ENCODE assay signal across 9 mouse cellular contexts in genomic region chr8:84039050-84039449, GRCm38 (mm10). TPM values are rescaled to one million over a fixed set of nuclear protein-coding genes. Genes with fewer than 3 reads are reported as not detected.
DNase-seq lines count a peak whose midpoint lies in the region; ATAC-seq and TF ChIP-seq lines count a peak whose summit lies in the region.
"Had no signal": no experiment of that assay in that cellular context is flagged by ENCODE, and none has a peak within 500 bp of the region (broad histone marks: within the 10 kb centered on the region; RNA-seq: fewer than 3 reads in every experiment).

No protein-coding gene starts in this region.

- TF ChIP-seq CTCF in kidney, adult 2 months (conservative IDR thresholded peaks at IDR 0.05; ENCODE audit: insufficient read depth, insufficient read length, low read depth, low read length), result peak; percentile 78
- peak; percentile 92 for TF ChIP-seq CTCF in intestine, postnatal 0 days (IDR thresholded peaks at IDR 0.05; ENCODE audit: low read depth)

- no peak overlapping the region for H3K9ac ChIP-seq in kidney, embryonic 16.5 days (replicated peaks; ENCODE audit: low read length)
- no peak overlapping the region for H3K9ac ChIP-seq in forebrain, embryonic 15.5 days (replicated peaks)
- no peak overlapping the region for H3K9ac ChIP-seq in intestine, postnatal 0 days (ENCODE audit: low read depth, low read length)
- no peak overlapping the region for H3K9ac ChIP-seq in liver, embryonic 11.5 days (ENCODE audit: low read depth, low read length)
- H3K9ac ChIP-seq in neural tube, embryonic 15.5 days (replicated peaks), result no peak overlapping the region
- H3K9ac ChIP-seq: embryonic facial prominence, embryonic 12.5 days had no signal

- H3K27me3 ChIP-seq in kidney, adult 2 months (replicated peaks; ENCODE audit: control insufficient read depth, insufficient read depth, low read length), result no peaks in the 10 kb centered on the region
- peaks cover 20% of the 10 kb centered on the region for H3K27me3 ChIP-seq in kidney, embryonic 16.5 days (ENCODE audit: insufficient read depth, low read length)
- H3K27me3 ChIP-seq in forebrain, embryonic 15.5 days, result peaks cover 48% of the 10 kb centered on the region
- peaks cover 16% of the 10 kb centered on the region for H3K27me3 ChIP-seq in intestine, postnatal 0 days (replicated peaks; ENCODE audit: control insufficient read depth, insufficient read depth, low read length)
- H3K27me3 ChIP-seq in liver, embryonic 11.5 days (replicated peaks; ENCODE audit: control insufficient read depth, insufficient read depth, low read length), result peaks cover 36% of the 10 kb centered on the region
- H3K27me3 ChIP-seq in neural tube, embryonic 15.5 days (replicated peaks), result peaks cover 53% of the 10 kb centered on the region

- DNase-seq in kidney, adult 2 months, result peak; percentile 73
- DNase-seq in c-Kit-positive CD71-positive TER-119-positive erythroid progenitor cells, embryonic 14.5 days (ENCODE audit: low spot score), result peak; percentile 65
- peak; percentile 70 for DNase-seq in liver, embryonic 11.5 days (ENCODE audit: low spot score)
- peak; percentile 65 for DNase-seq in testis, postnatal 14 days (ENCODE audit: low spot score)

- no peak for ATAC-seq in kidney, embryonic 16.5 days (ENCODE audit: low FRiP score, low TSS enrichment)
- 0 out of 2 replicates have a peak, but pooled peaks have one; percentile 29 for ATAC-seq in forebrain, embryonic 15.5 days (replicated peaks)
- ATAC-seq in intestine, postnatal 0 days, result no peak
- ATAC-seq in liver, embryonic 11.5 days (replicated peaks; ENCODE audit: low FRiP score), result peak; percentile 36; the same call in 1 of the 2 replicates
- peak; percentile 46; the same call in 1 of the 2 replicates for ATAC-seq in neural tube, embryonic 15.5 days (ENCODE audit: low FRiP score)

- H3K36me3 ChIP-seq in kidney, adult 2 months (ENCODE audit: control insufficient read depth, insufficient read depth, low read length), result no peaks in the 10 kb centered on the region
- H3K36me3 ChIP-seq in kidney, embryonic 16.5 days (ENCODE audit: insufficient read depth, low read length), result no peaks in the 10 kb centered on the region
- H3K36me3 ChIP-seq in forebrain, embryonic 15.5 days, result no peaks in the 10 kb centered on the region
- no peaks in the 10 kb centered on the region for H3K36me3 ChIP-seq in intestine, postnatal 0 days (ENCODE audit: control insufficient read depth, insufficient read depth)
- no peaks in the 10 kb centered on the region for H3K36me3 ChIP-seq in liver, embryonic 11.5 days (ENCODE audit: control insufficient read depth, insufficient read depth, low read length)
- H3K36me3 ChIP-seq in neural tube, embryonic 15.5 days, result no peaks in the 10 kb centered on the region
- H3K36me3 ChIP-seq: embryonic facial prominence, embryonic 12.5 days had no signal

- no peaks in the 10 kb centered on the region for H3K9me3 ChIP-seq in kidney, embryonic 16.5 days (ENCODE audit: low read length)
- H3K9me3 ChIP-seq in forebrain, embryonic 15.5 days, result no peaks in the 10 kb centered on the region
- no peaks in the 10 kb centered on the region for H3K9me3 ChIP-seq in intestine, postnatal 0 days (ENCODE audit: control insufficient read depth)
- no peaks in the 10 kb centered on the region for H3K9me3 ChIP-seq in liver, embryonic 11.5 days (ENCODE audit: control insufficient read depth, low read length)
- H3K9me3 ChIP-seq in neural tube, embryonic 15.5 days (replicated peaks), result no peaks in the 10 kb centered on the region
- H3K9me3 ChIP-seq: embryonic facial prominence, embryonic 12.5 days had no signal

- H3K4me1 ChIP-seq in kidney, adult 2 months (ENCODE audit: control insufficient read depth, insufficient read depth, low read length), result no peaks in the 10 kb centered on the region
- peaks cover 12% of the 10 kb centered on the region for H3K4me1 ChIP-seq in kidney, embryonic 16.5 days (ENCODE audit: insufficient read depth, low read length)
- H3K4me1 ChIP-seq in forebrain, embryonic 15.5 days, result peaks cover 14% of the 10 kb centered on the region
- H3K4me1 ChIP-seq in intestine, postnatal 0 days (replicated peaks; ENCODE audit: control insufficient read depth, insufficient read depth, low read length), result no peaks in the 10 kb centered on the region
- no peaks in the 10 kb centered on the region for H3K4me1 ChIP-seq in liver, embryonic 11.5 days (replicated peaks; ENCODE audit: control insufficient read depth, insufficient read depth, low read length)
- peaks cover 12% of the 10 kb centered on the region for H3K4me1 ChIP-seq in neural tube, embryonic 15.5 days

- no peak overlapping the region for H3K4me2 ChIP-seq in kidney, embryonic 16.5 days (replicated peaks; ENCODE audit: low read depth, low read length)
- no peak overlapping the region for H3K4me2 ChIP-seq in forebrain, embryonic 15.5 days (replicated peaks)
- no peak overlapping the region for H3K4me2 ChIP-seq in intestine, postnatal 0 days (replicated peaks; ENCODE audit: low read depth)
- H3K4me2 ChIP-seq in liver, embryonic 11.5 days, result no peak overlapping the region
- H3K4me2 ChIP-seq in neural tube, embryonic 15.5 days, result no peak overlapping the region
- H3K4me2 ChIP-seq: embryonic facial prominence, embryonic 12.5 days had no signal

- no peak overlapping the region for H3K27ac ChIP-seq in kidney, adult 2 months (ENCODE audit: insufficient read depth, low read depth, low read length)
- H3K27ac ChIP-seq in kidney, embryonic 16.5 days (ENCODE audit: low read length), result no peak overlapping the region
- no peak overlapping the region for H3K27ac ChIP-seq in forebrain, embryonic 15.5 days (replicated peaks)
- no peak overlapping the region for H3K27ac ChIP-seq in intestine, postnatal 0 days (ENCODE audit: low read depth, low read length)
- no peak overlapping the region for H3K27ac ChIP-seq in liver, embryonic 11.5 days (ENCODE audit: low read depth, low read length)
- H3K27ac ChIP-seq in neural tube, embryonic 15.5 days (replicated peaks), result no peak overlapping the region
- H3K27ac ChIP-seq: embryonic facial prominence, embryonic 12.5 days had no signal

- no peak overlapping the region for H3K4me3 ChIP-seq in kidney, adult 2 months (ENCODE audit: insufficient read depth, low read depth, low read length)
- H3K4me3 ChIP-seq in kidney, embryonic 16.5 days (ENCODE audit: low read length), result no peak overlapping the region
- H3K4me3 ChIP-seq in forebrain, embryonic 15.5 days, result no peak overlapping the region
- no peak overlapping the region for H3K4me3 ChIP-seq in intestine, postnatal 0 days (ENCODE audit: low read depth, low read length)
- no peak overlapping the region for H3K4me3 ChIP-seq in liver, embryonic 11.5 days (ENCODE audit: low read depth, low read length)
- no peak overlapping the region for H3K4me3 ChIP-seq in neural tube, embryonic 15.5 days (replicated peaks)
- H3K4me3 ChIP-seq: embryonic facial prominence, embryonic 12.5 days had no signal

- 4% methylated on average over 5 of the region's 5 CpGs for WGBS in kidney, adult 2 months
- WGBS in kidney, embryonic 16.5 days, result 6% methylated on average over 5 of the region's 5 CpGs
- WGBS in forebrain, embryonic 15.5 days, result 9% methylated on average over 5 of the region's 5 CpGs
- WGBS in intestine, postnatal 0 days, result 7% methylated on average over 5 of the region's 5 CpGs
- WGBS in liver, embryonic 11.5 days, result 12% methylated on average over 5 of the region's 5 CpGs
- WGBS in neural tube, embryonic 15.5 days, result 13% methylated on average over 5 of the region's 5 CpGs

- no peak for TF ChIP-seq POLR2A in kidney, adult 2 months (IDR thresholded peaks at IDR 0.05; ENCODE audit: low read depth, low read length)

RNA-seq across cellular contexts. Expression of gene Il27ra, which starts 3.3 kb away (rescaled TPM):
- polyA plus RNA-seq in kidney, adult 2 months (2012; rRNA removed), result 1.9 and 5.6 TPM in 2 replicates
- polyA plus RNA-seq in kidney, embryonic 16.5 days (2015; fragmentation: Nextera tagmentation; extraction: Ambion mirVana), result 2.9 TPM in 2 replicates
- polyA plus RNA-seq in forebrain, embryonic 15.5 days (2015; fragmentation: Nextera tagmentation; extraction: Ambion mirVana), result 0.41 and 0.68 TPM in 2 replicates
- polyA plus RNA-seq in intestine, postnatal 0 days (2015; fragmentation: Nextera tagmentation; extraction: Ambion mirVana), result 0.29 and 0.31 TPM in 2 replicates
- polyA plus RNA-seq in liver, embryonic 11.5 days (2014; fragmentation: Nextera tagmentation; extraction: Ambion mirVana), result 1.8 and 3.1 TPM in 2 replicates
- 0.37 and 1.7 TPM in 2 replicates for polyA plus RNA-seq in neural tube, embryonic 15.5 days (2015; fragmentation: Nextera tagmentation; extraction: Ambion mirVana)

RNA-seq across cellular contexts. Expression of gene Rln3, which starts 5.8 kb away (rescaled TPM):
- 0.19 TPM in 1 of 2 replicates, not detected in the other for polyA plus RNA-seq in kidney, adult 2 months (2012; rRNA removed)
- not detected in 2 replicates for polyA plus RNA-seq in kidney, embryonic 16.5 days (2015; fragmentation: Nextera tagmentation; extraction: Ambion mirVana)
- not detected in 2 replicates for polyA plus RNA-seq in forebrain, embryonic 15.5 days (2015; fragmentation: Nextera tagmentation; extraction: Ambion mirVana)
- 0.42 TPM in 1 of 2 replicates, not detected in the other for polyA plus RNA-seq in intestine, postnatal 0 days (2015; fragmentation: Nextera tagmentation; extraction: Ambion mirVana)
- 0.42 TPM in 1 of 2 replicates, not detected in the other for polyA plus RNA-seq in liver, embryonic 11.5 days (2014; fragmentation: Nextera tagmentation; extraction: Ambion mirVana)
- polyA plus RNA-seq in neural tube, embryonic 15.5 days (2015; fragmentation: Nextera tagmentation; extraction: Ambion mirVana), result 1.0 and 1.4 TPM in 2 replicates
- polyA plus RNA-seq: embryonic facial prominence, embryonic 12.5 days had no signal

RNA-seq across cellular contexts. Expression of gene Palm3, which starts 17.8 kb away (rescaled TPM):
- polyA plus RNA-seq in kidney, adult 2 months (2012; rRNA removed), result 7.8 and 7.9 TPM in 2 replicates
- polyA plus RNA-seq in kidney, embryonic 16.5 days (2015; fragmentation: Nextera tagmentation; extraction: Ambion mirVana), result 15.5 and 16.7 TPM in 2 replicates
- 0.94 and 2.6 TPM in 2 replicates for polyA plus RNA-seq in forebrain, embryonic 15.5 days (2015; fragmentation: Nextera tagmentation; extraction: Ambion mirVana)
- polyA plus RNA-seq in intestine, postnatal 0 days (2015; fragmentation: Nextera tagmentation; extraction: Ambion mirVana), result 0.30 and 0.39 TPM in 2 replicates
- polyA plus RNA-seq in liver, embryonic 11.5 days (2014; fragmentation: Nextera tagmentation; extraction: Ambion mirVana), result 0.66 and 1.2 TPM in 2 replicates
- polyA plus RNA-seq in neural tube, embryonic 15.5 days (2015; fragmentation: Nextera tagmentation; extraction: Ambion mirVana), result 14.1 and 17.0 TPM in 2 replicates

RNA-seq across cellular contexts. Expression of gene Gm10643, which starts 25.9 kb away (rescaled TPM):
- 1.1 and 1.2 TPM in 2 replicates for polyA plus RNA-seq in kidney, adult 2 months (2012; rRNA removed)
- polyA plus RNA-seq in kidney, embryonic 16.5 days (2015; fragmentation: Nextera tagmentation; extraction: Ambion mirVana), result 1.2 TPM in 2 replicates
- polyA plus RNA-seq in forebrain, embryonic 15.5 days (2015; fragmentation: Nextera tagmentation; extraction: Ambion mirVana), result 1.2 and 1.3 TPM in 2 replicates
- polyA plus RNA-seq in intestine, postnatal 0 days (2015; fragmentation: Nextera tagmentation; extraction: Ambion mirVana), result 1.0 and 1.1 TPM in 2 replicates
- polyA plus RNA-seq in liver, embryonic 11.5 days (2014; fragmentation: Nextera tagmentation; extraction: Ambion mirVana), result 0.52 and 0.86 TPM in 2 replicates
- polyA plus RNA-seq in neural tube, embryonic 15.5 days (2015; fragmentation: Nextera tagmentation; extraction: Ambion mirVana), result 1.4 and 1.8 TPM in 2 replicates

RNA-seq across cellular contexts. Expression of gene 2210011C24Rik, which starts 27.1 kb away (rescaled TPM):
- 9.1 and 14.3 TPM in 2 replicates for polyA plus RNA-seq in kidney, adult 2 months (2012; rRNA removed)
- 7.5 and 9.0 TPM in 2 replicates for polyA plus RNA-seq in kidney, embryonic 16.5 days (2015; fragmentation: Nextera tagmentation; extraction: Ambion mirVana)
- not detected in 2 replicates for polyA plus RNA-seq in forebrain, embryonic 15.5 days (2015; fragmentation: Nextera tagmentation; extraction: Ambion mirVana)
- polyA plus RNA-seq in intestine, postnatal 0 days (2015; fragmentation: Nextera tagmentation; extraction: Ambion mirVana), result 4.5 and 4.7 TPM in 2 replicates
- not detected in 2 replicates for polyA plus RNA-seq in liver, embryonic 11.5 days (2014; fragmentation: Nextera tagmentation; extraction: Ambion mirVana)
- 0.69 and 1.6 TPM in 2 replicates for polyA plus RNA-seq in neural tube, embryonic 15.5 days (2015; fragmentation: Nextera tagmentation; extraction: Ambion mirVana)
- polyA plus RNA-seq: embryonic facial prominence, embryonic 12.5 days had no signal

Comparison
In these comparisons a context has a peak if more than half of its experiments do, and no peak if none do; other contexts are left out.
1. ATAC-seq: peak in forebrain, embryonic 15.5 days (single experiment), liver, embryonic 11.5 days (single experiment) and neural tube, embryonic 15.5 days (single experiment); none in kidney, embryonic 16.5 days (single experiment) and intestine, postnatal 0 days (single experiment).
2. Peak in every context shown above with its lines, with median percentiles within 50 percentile points of each other: DNase-seq.